Mouse (Mus musculus): ENCODE data around the gene Tmem39b.
A peak's percentile ranks its signal among the peaks of the same experiment; 100 is the strongest.
"Not testable (repeated sequence)": the region's sequence is repeated elsewhere in the genome, so short reads cannot be mapped to it uniquely, and the experiment has no call there.

The Tmem39b gene

GRCm38 (mm10) chr4:129696158-129696985 lies at the start of gene Tmem39b:
Gene Tmem39b (minus strand): TSS chr4:129696838.
- DNase-seq = peak; percentile 86 to 90

DNA sequence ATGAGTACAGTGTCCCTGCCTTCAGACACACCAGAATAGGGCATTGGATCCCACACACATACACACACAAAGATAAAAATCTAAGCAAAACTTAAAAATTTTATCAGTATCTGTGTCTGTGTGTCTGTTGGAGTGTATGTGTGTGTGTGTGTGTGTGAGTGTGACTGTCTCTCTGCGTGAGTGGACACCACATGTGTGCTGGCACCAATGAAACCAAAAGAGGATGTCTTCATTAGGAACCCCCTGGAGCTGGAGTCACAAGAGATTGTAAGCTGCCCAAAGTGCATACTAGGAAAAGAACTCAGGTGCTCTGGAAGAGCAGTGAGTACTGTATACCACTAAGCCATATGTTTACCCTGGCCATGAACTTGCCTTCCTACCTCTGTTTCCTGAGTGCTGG lies 49.5 kb upstream of the Tmem39b start:
- no peak for DNase-seq

DNA sequence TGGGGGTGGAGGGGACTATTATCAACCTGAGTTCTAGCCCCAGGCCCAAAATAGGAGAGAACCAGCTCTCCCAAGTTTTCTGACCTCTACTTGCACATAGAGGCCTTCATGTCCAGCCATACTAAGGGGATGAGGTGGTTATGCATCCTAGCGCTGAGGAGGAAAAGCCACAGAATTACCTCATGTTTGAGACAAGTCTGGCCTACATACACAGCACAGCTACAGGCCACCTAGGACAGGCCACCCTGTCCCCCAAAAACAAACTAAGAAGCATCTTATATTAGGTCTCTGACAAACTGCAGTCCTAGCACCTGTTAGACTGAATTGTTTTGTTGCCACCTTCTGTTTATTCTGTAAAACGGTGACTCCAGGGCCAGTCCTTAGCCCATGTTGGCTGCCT lies 46.9 kb upstream of the Tmem39b start:
- DNase-seq = no peak

GRCm38 (mm10) chr4:129743010-129743390 lies 46.4 kb upstream of the Tmem39b start:
- DNase-seq = peak in 1 of 2 experiments; percentile 31

DNA sequence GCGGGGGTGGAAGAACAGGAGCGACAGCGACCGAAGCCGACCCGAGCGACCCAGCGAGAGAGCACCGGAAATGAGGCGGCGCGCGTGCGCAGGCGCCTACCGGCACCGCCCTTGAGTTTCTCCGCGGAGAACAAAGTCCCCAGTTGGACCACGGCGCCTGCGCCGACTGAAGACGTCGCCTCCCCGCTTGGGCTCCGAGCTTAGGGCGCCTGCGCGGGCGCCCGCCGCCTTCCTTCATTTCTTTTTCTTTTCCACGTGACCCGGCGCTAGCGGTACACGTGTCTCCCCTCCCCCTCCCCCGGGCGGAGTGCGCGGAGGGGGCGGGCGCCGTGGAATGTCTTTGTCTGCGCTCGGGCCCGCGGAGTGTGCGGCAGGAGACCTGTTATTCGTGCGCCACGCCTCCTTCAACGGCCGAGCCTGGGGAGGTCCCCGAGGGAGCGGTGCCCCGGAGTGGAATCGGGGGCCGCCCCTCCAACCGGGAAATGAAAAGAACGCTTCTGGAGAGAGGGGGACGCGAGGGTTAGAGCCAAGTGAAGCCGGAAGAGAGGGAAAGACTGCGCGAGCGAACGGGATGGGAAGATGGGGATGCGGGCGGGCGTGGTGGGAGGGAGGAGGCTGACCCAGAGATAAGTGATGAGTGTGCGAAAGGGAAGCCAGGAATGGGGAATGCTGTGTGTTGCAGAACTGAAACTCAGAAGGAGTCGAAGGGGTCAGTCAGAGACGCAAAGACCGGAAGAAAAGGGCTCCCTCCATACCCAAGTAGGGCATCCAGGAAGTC lies 45.8 kb upstream of the Tmem39b start, which contains the start of gene Khdrbs1:
Gene Khdrbs1 (minus strand): TSS at position 72 of the 778 bp plus-strand sequence.
- peak; percentile 96 to 98 for DNase-seq

- DNase-seq = no peak
Observed at GRCm38 (mm10) chr4:129741974-129742231, 45.3 kb upstream of the Tmem39b start.

- peak in 1 of 2 experiments; percentile 46 for DNase-seq
Observed at GRCm38 (mm10) chr4:129741251-129741973, 44.8 kb upstream of the Tmem39b start.

GRCm38 (mm10) chr4:129739111-129739645 lies 42.5 kb upstream of the Tmem39b start:
- DNase-seq = no peak

DNA sequence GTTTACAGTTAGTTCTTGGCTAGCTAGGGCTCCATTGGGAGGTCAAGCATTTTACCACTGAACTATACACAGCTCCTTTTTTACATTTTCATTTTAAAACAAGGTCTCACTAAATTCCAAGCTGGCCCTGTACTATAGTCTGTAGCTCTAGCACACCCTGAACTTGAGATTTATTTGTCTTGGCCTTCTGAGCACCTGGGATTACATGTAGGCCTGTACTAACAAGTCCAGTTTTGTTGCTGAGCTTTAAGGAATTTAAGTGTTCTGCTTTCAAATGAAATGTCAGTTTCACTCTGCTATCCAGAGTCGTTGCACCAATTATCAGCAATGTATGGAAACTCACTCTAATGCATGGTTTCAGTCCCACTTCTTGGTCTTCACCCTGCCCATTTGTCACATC lies 39.5 kb upstream of the Tmem39b start:
- no peak for DNase-seq

GRCm38 (mm10) chr4:129735485-129735884 lies 38.8 kb upstream of the Tmem39b start:
- not testable (repeated sequence) for DNase-seq

DNA sequence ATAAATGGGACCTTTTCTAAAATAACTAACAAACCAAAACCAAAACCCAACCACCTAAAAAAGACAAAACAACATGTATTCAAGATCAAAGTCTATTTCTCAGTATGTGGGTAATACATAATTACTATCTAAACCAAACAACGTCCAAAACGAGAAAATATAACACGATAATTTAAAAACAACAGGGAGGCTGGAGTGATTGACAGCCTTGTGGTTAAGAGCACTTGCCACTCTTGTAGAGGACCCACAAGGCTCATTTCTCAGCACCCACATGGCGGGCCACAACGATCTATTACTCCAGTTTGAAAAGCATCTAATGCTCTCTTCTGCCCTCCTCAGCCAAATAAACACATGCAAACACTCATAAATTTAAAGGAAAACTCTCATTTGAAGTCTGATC lies 34.8 kb upstream of the Tmem39b start:
- DNase-seq = no peak

DNA sequence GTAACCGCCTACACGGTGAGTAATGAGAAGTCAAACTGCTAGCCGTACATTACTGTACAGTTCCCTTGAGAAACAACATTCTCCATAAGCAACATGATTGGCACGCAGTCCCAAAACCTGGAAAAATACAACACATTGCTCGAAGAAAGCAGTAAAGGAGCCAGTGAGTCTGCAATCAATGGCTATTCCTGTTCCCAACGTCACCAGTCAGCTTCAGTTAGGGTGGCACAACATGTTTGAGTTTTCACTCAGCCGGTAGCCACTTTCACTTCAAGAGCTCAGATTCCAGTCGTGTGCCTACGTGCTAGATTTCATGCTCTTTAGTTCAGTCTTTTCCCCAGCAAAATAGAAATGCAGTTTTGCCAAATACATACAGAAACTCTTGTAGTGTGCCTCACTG lies 19.7 kb upstream of the Tmem39b start:
- no peak for DNase-seq

DNA sequence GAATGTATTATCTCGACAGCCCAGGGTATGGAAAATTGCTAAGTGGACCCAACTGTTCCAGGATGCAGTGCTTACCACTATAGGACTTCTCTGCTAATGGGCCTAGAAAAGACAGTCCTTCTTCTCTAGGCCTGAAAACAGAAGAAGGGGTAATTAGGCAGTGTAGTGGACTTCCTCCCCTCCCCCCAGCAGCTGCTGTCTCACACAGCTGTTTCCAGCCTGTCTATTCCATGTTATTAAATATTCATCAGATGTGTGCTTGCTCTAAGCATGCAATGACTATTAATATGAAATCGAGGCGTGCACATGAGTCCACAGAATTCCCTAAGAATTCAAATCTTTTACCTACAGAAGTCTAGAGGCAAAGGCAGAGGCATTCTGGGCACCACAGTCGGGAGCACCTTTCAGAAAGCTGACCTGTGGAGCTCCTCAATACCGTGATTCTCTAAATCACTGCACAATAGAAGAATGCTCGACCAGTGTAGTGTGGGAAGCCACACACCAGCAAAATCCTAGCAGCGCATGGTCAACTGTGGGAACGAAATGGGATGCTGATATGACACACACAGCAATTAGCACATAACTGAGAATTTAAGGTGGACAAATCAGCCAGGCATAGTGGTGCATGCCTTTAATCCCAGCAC lies 13.0 kb upstream of the Tmem39b start:
- no peak for DNase-seq

GRCm38 (mm10) chr4:129706750-129707149 lies 10.1 kb upstream of the Tmem39b start:
- no peak for DNase-seq

DNA sequence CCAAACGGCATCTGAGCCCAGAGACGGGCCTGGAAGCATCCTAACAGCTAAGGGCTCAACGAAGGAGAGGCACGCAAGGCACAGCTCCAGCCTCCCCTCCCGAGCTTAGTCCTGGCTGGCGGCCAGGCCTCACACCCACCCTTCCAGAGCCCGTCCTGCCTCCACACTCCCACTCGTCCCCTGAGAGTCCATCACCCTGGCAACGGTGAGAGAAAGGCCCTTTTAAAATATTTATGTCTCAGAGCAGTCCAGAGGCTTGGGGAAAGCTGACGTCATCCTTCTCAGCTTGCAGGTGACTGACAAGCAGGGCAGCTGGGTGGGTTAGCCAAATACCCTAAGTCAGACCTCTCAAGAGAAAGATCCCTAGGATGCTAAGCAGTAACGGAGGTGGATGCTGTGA lies 5.8 kb upstream of the Tmem39b start:
- peak in 1 of 2 experiments; percentile 37 for DNase-seq

DNA sequence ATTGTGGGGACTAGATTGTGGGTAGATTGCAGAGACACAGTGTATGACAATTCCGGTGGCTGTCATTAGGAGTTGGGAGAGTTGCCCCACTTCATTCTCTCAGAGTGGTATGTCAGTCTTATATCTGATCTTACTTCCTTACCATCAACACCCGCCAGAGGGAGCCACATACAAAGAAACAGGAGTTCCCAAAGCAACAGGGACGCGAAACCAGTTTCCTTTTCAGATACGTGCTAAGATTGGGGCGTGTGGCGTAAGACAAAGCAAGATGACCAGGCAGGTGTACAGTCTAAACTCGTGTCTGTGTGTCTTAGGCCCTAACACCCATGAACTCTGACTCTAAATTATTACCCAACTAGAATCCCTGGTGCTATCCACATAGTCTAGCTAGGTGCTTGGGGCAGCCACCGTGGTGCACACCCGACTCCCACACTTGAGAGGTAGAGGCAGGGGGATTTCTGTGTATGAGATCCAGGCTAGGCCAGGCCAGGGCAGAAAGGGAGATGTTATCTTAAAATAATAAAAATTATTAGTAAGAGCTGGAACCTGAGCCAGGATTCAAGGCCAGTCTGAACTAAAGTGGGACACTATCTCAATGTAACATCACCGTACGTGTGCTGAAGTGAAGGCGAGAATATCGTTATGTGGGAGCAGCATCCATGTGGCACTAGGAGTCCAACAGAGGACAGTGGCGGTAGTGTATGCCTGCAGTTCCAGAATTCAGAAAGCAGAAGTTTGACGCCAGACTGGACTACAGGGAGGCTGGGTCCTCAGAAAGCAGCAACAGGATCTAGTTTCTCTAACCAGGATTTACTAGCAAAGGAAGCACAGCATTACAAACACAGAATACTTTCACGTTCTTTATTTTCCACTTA lies 5.1 kb upstream of the Tmem39b start:
- peak; percentile 78 to 83 for DNase-seq

GRCm38 (mm10) chr4:129700661-129701060 lies 4.0 kb upstream of the Tmem39b start:
- not testable (repeated sequence) for DNase-seq

- DNase-seq = no peak
Observed at GRCm38 (mm10) chr4:129700216-129700615, 3.6 kb upstream of the Tmem39b start.

DNA sequence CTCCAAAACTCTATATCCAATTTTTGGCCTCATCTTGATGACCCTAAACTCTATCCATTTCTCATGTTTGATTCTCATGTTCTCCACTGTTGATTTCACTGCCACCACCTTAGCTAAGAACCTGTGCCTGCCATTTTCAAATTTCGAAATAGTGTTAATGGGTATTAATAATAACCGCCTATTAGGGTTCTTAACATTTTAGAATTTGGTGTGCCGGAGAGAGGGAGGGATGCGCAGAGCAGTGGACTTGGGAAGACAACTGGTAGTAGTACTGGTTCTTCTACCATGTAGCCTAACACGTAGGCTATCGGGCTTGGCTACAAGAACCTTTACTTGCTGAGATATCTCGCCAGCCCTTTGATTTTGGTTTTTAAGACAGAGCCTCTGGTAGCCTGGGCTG lies 553 bp upstream of the Tmem39b start:
- no peak for DNase-seq

- no peak for DNase-seq
Observed at GRCm38 (mm10) chr4:129695815-129696157, 852 bp downstream of the Tmem39b start.

GRCm38 (mm10) chr4:129684531-129684930 lies 12.1 kb downstream of the Tmem39b start:
- no peak for DNase-seq

Measured in thymus, postnatal 36 days (tissue).